Mouse (Mus musculus) embryo, embryonic 11.5 days (tissue): Measurements from ENCODE around the gene Gjc1.

ENCODE experiments used
- DNase-seq: peaks from one replicate; pipeline ENCODE4 v3.0.0-alpha.2; 2012; ENCODE audit warnings: low read depth, low spot score

The Gjc1 gene

GRCm38 (mm10) chr11:102771916-102772714 lies 47.4 kb downstream of the Gjc1 start:
- no peak for DNase-seq

GRCm38 (mm10) chr11:102770662-102771435 lies 48.7 kb downstream of the Gjc1 start:
- DNase-seq: no peak

- DNase-seq: no peak
Measured at GRCm38 (mm10) chr11:102769993-102770661, 49.4 kb downstream of the Gjc1 start.

DNA sequence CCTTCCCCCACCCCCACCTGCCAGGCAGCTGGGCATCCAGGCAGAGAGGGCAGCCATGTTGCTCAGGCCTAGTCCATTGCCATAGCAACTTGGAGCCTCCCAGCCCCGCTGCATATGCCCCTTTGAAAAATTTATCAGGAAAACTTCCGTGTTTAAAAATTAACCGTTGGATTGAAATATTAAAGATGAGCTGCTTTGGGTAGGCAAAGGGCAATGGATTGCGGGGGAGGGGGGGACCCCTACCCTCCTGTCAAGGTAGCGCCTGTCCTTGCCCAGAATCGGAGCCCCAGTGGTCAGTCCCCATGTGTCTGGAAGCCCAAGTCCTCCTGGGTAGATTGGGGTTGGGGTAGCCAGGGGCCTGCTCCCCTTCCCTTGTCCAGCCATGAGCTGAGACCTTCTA lies 50.4 kb downstream of the Gjc1 start:
- no peak for DNase-seq

DNA sequence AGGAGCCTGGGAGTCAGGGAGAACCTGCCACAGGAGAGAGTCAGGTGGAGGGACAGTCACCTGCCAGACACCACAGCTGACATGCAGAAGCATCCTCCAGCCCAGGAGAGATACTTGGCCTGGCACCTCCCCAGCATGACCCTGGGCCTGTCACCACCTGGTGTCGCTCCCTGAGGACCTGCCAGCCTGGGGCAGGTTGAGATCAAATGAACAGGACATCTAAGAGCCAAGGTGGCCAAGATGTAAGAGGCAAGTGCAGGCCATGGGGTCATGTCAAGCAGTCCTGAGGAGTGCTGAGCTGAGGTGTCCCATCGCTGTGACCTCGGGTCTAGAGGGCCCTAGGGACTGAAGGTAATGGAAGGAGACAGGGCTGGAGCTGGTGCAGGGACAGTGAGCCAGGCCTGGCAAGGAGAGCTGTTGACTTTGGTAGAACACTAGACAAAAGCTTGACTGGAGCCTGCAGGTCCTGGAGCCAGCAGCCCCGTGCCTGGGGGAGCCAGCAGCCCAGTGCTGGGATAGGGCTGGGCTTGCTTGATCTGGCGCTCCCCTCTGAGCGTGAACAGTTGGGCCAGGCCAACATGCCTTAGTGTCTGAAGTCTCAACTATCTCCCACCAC lies 52.3 kb downstream of the Gjc1 start:
- DNase-seq: no peak

DNA sequence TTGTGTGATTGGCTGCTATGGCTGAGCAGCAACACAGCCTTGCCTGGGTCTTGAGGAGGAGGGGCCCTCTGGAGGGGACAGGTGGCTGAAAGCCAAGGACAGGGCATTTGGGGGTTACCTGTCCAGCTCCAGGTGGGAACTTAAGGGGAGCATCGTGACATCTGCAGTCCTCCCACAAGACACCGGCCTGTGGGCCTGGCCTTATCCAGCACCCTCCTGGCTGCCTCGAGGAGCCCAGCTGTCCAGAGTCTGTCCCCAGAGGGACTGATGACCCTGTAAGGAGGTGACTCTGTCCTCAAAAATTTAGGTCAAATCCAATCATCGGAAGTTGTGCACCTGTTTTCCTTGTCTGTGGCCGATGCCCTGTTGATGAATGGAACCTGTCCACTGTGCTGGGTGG lies 54.1 kb downstream of the Gjc1 start:
- DNase-seq: no peak

GRCm38 (mm10) chr11:102763009-102763767 lies 56.3 kb downstream of the Gjc1 start:
- no peak for DNase-seq

DNA sequence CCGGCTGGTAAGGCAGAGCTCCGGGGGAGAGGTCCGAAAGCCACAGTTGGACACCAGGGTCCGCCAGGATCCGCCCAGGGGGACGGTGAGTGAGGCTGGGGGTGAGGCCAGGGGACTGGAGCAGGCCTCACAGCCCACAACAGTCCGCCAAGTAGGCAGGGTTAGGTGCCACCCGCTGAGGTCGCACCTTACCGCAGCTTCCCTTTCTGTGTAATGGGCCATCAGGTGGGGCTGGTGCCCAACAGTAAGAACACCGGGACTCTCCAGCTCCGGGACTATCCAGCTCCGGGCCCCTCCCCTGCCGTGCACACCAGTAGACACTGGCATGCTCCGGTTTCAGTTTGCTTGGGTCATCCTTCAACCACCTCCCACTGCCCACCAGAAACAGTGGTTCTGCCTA lies 57.3 kb downstream of the Gjc1 start:
- no peak for DNase-seq

GRCm38 (mm10) chr11:102761309-102762210 lies 57.9 kb downstream of the Gjc1 start, which contains the start of gene Adam11:
Gene Adam11 (plus strand): TSS chr11:102761439.
- no peak for DNase-seq

- no peak for DNase-seq
Measured at GRCm38 (mm10) chr11:102760805-102761308, 58.6 kb downstream of the Gjc1 start.

DNA sequence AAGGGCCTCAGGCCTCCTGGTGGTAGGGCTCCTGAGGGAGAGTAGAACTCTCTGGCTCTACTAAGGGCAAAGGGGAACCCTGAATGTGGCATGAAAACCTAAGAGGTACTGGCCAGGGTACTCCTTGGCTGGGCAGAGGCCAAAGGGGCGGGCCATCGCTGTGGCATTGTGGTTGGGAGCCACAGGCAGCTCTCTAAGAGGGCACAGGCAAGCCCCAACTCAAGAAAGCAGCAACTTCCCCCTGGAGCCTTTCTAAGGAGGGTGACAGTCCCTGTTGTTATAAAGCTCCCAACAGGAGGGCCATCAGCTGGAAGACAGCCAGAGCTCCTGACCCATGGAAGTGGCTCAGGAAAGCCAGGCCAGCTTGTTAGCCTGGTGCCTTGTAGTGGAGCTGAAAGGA lies 60.5 kb downstream of the Gjc1 start:
- DNase-seq: no peak

DNA sequence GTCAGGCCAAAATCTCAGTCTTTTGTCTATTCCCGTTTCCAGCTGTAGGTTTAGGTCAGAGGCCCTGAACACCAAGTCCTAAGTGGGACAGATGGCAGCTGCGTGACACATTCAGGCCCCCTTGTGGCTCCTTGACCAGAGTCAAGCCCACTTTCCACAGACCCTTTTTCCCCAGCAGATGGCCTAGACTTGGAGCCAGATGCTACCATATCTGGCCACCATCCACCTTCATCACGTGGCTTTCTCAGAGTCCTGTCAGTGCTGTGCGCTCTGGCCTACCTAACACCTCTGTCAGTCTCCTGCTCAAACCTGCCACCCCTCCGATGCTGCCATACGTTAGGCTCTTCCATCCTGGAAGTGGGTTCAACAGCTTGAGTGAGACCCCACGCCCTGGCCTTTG lies 64.1 kb downstream of the Gjc1 start:
- no peak for DNase-seq

DNA sequence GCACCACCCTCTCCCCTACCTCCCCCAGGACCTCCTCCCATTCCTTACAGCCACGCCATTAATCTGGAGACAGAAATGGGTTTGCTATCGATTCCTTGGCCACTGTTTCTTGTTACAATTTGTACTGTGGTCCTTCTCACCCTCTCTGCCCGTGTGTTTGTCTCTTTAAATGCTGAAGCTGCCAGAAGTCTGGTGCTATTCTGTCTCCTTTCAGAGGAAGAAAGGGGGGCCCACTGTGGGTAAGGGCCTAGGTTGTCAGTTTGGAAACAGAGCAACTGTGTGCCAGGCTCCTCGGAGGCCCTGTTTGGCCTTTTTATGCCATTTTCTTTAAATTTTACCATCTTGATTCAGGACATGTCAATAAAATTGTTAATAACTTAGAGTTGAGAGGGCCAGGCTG lies 65.1 kb downstream of the Gjc1 start:
- DNase-seq: no peak

- DNase-seq: no peak
Measured at GRCm38 (mm10) chr11:102753591-102754324, 65.7 kb downstream of the Gjc1 start.

- DNase-seq: no peak
Measured at GRCm38 (mm10) chr11:102752896-102753590, 66.5 kb downstream of the Gjc1 start.

DNA sequence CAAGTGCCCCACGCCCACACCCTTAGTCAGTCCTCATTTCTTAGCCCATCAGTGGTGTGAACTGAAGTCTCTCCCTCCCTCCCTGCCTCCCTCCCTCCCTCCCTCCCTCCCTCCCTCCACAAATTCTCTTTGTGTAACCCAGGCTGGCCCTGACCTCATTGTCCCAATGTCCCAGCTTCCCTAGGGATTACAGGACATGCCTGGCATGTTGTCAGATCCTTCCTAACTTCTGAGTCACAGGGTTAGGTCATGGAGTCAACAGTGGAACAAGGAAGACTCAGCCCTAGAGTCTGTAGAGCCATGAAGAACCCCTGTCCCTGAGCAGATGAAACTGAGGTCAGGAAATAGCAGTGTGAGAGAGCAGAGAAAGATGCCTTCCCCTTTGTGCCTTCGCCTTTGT lies 69.8 kb downstream of the Gjc1 start:
- DNase-seq: no peak
